Mouse (Mus musculus): ENCODE data around the gene Adgrf5. TPM values are rescaled to one million over a fixed set of nuclear protein-coding genes. Genes with fewer than 3 reads are reported as not detected.

Adgrf5 gene
- total and polyA plus RNA-seq, 3 experiments, result not detected

DNA sequence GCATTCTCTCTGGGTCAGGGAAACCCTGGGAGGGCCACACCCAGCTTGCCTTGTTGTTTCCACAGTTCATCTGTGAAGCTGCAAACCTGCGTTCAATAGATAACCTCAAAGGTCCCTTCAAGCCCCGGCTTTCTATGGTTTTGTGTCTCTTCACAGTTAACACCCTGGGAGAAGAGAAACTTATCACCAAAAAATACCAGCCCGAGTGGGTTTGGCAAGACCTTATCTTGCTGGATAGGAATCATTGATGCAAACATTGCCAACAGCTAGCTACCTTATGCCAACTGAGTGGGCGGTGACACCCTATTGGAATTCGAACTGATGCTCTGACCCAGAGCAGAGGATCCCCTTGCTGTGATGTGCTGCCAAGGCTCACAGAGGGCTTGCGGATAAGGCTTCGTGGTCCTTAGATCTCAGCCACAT lies 30.5 kb upstream of the Adgrf5 start:
- Histone ChIP-seq H3K27ac (ENCODE audit: insufficient read depth, low read depth) (no peak overlapping the region), H3K27me3 (replicated peaks) (no peaks in the 10 kb centered on the region), H3K4me2 (ENCODE audit: insufficient read depth, low read depth, poor library complexity, severe bottlenecking) (no peak overlapping the region), H3K9ac (ENCODE audit: insufficient read depth, low read depth) (no peak overlapping the region), H3K4me1 (ENCODE audit: control insufficient read depth in 1 of 2, insufficient read depth in 2 of 2) (peaks cover 0 to 3% of the 10 kb centered on the region in 2 experiments; a peak in 1 of 4 replicates), H3K36me3 (replicated peaks in 1 of 2; ENCODE audit: control insufficient read depth in 1 of 2, insufficient read depth in 1 of 2, low read length in 1 of 2) (no peaks in the 10 kb centered on the region), H3K79me2 (replicated peaks; ENCODE audit: control insufficient read depth, extremely low read depth, insufficient read depth, poor library complexity, severe bottlenecking) (no peaks in the 10 kb centered on the region), H3K9me3 (replicated peaks; ENCODE audit: low read length) (peaks cover 38% of the 10 kb centered on the region), H3K4me3 (replicated peaks in 1 of 3; ENCODE audit: low read depth in 2 of 3, low read length in 2 of 3, poor library complexity in 1 of 3) (no peak overlapping the region)
- in situ Hi-C loops (cut with MboI; ENCODE audit: low pct_ligation_motif_present, low pct_unique_long_range_greater_than_20kb, low sequenced_read_pairs) (no loop called here), dilution Hi-C loops (cut with MboI; ENCODE audit: extremely low pct_ligation_motif_present, extremely low pct_unique_long_range_greater_than_20kb, low sequenced_read_pairs) (no loop called here)
- no peak for TF ChIP-seq POLR2A (IDR thresholded peaks at IDR 0.05; ENCODE audit: low read depth, low read length)
- no peak for TF ChIP-seq IRF4 (IDR thresholded peaks at IDR 0.05; ENCODE audit: low read depth, low read length)
- no peak for TF ChIP-seq USF1 (IDR thresholded peaks at IDR 0.05; ENCODE audit: low read depth, low read length)
- TF ChIP-seq HCFC1 (IDR thresholded peaks at IDR 0.05; ENCODE audit: low read depth, low read length), result no peak
- TF ChIP-seq USF2 (conservative IDR thresholded peaks at IDR 0.05; ENCODE audit: low read depth, low read length), result no peak
- TF ChIP-seq RAD21 (IDR thresholded peaks at IDR 0.05; ENCODE audit: low read depth, low read length), result no peak
- no peak for TF ChIP-seq MYC (IDR thresholded peaks at IDR 0.05; ENCODE audit: low read depth, low read length)
- no peak for TF ChIP-seq ELF1 (IDR thresholded peaks at IDR 0.05; ENCODE audit: low read depth, low read length)
- no peak for TF ChIP-seq MAX (IDR thresholded peaks at IDR 0.05; ENCODE audit: low read length)
- no peak for TF ChIP-seq ZKSCAN1 (IDR thresholded peaks at IDR 0.05; ENCODE audit: borderline replicate concordance, low read depth, low read length)
- TF ChIP-seq UBTF (IDR thresholded peaks at IDR 0.05; ENCODE audit: low read depth, low read length), result no peak
- TF ChIP-seq NELFE (IDR thresholded peaks at IDR 0.05; ENCODE audit: low read depth, low read length), result no peak
- no peak for TF ChIP-seq CTCF (conservative IDR thresholded peaks at IDR 0.05 in 1 of 2, IDR thresholded peaks at IDR 0.05 in 1 of 2; ENCODE audit: low read depth in 2 of 2, low read length in 2 of 2)
- no peak for TF ChIP-seq POLR2AphosphoS2 (IDR thresholded peaks at IDR 0.05; ENCODE audit: low read depth, low read length)
- TF ChIP-seq TCF12 (IDR thresholded peaks at IDR 0.05; ENCODE audit: low read depth, low read length), result no peak
- no peak for TF ChIP-seq MAFK (IDR thresholded peaks at IDR 0.05; ENCODE audit: insufficient replicate concordance, low read length)
- TF ChIP-seq JUN (IDR thresholded peaks at IDR 0.05; ENCODE audit: insufficient read depth, low read depth, low read length), result no peak
- no peak for DNase-seq (ENCODE audit: extremely low read depth)

DNA sequence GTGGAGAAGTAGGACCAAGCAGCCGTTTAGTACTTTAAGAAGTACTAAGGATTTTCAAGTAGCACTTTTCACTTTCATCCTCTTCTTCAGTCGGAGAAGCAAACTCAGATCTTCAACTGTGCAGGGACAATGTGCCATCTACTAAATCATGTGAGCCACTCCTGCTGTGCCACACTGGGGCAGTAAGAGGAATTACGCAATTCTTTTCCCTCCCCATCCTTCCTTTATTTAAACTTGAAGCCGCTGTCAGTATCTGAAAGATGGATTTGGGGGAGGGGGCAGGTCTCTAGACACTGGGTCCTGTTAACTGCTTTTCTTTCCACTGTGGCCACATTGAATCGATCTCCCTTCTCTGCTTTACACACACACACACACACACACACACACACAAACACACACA lies 27.6 kb upstream of the Adgrf5 start:
- Histone ChIP-seq H3K79me2 (replicated peaks; ENCODE audit: control insufficient read depth, extremely low read depth, insufficient read depth, poor library complexity, severe bottlenecking) (no peaks in the 10 kb centered on the region), H3K27me3 (replicated peaks) (no peaks in the 10 kb centered on the region), H3K4me3 (replicated peaks in 1 of 3; ENCODE audit: low read depth in 2 of 3, low read length in 2 of 3, poor library complexity in 1 of 3) (no peak overlapping the region), H3K27ac (ENCODE audit: insufficient read depth, low read depth) (no peak overlapping the region), H3K36me3 (replicated peaks in 1 of 2; ENCODE audit: control insufficient read depth in 1 of 2, insufficient read depth in 1 of 2, low read length in 1 of 2) (no peaks in the 10 kb centered on the region), H3K4me2 (ENCODE audit: insufficient read depth, low read depth, poor library complexity, severe bottlenecking) (no peak overlapping the region), H3K4me1 (ENCODE audit: control insufficient read depth in 1 of 2, insufficient read depth in 2 of 2) (peaks cover 0 to 3% of the 10 kb centered on the region in 2 experiments; a peak in 1 of 4 replicates), H3K9ac (ENCODE audit: insufficient read depth, low read depth) (no peak overlapping the region), H3K9me3 (replicated peaks; ENCODE audit: low read length) (peaks cover 38% of the 10 kb centered on the region)
- TF ChIP-seq ETS1 (conservative IDR thresholded peaks at IDR 0.05; ENCODE audit: low read depth, low read length), result no peak
- TF ChIP-seq POLR2AphosphoS2 (IDR thresholded peaks at IDR 0.05; ENCODE audit: low read depth, low read length), result no peak
- no peak for TF ChIP-seq MYC (IDR thresholded peaks at IDR 0.05; ENCODE audit: low read depth, low read length)
- no peak for TF ChIP-seq PAX5 (IDR thresholded peaks at IDR 0.05; ENCODE audit: low read length)
- TF ChIP-seq NRF1 (IDR thresholded peaks at IDR 0.05; ENCODE audit: low read depth, low read length), result no peak
- no peak for TF ChIP-seq ELF1 (IDR thresholded peaks at IDR 0.05; ENCODE audit: low read depth, low read length)
- TF ChIP-seq CTCF (conservative IDR thresholded peaks at IDR 0.05 in 1 of 2, IDR thresholded peaks at IDR 0.05 in 1 of 2; ENCODE audit: low read depth in 2 of 2, low read length in 2 of 2), result no peak
- no peak for TF ChIP-seq MEF2A (IDR thresholded peaks at IDR 0.05; ENCODE audit: borderline replicate concordance, low read depth, low read length)
- no peak for TF ChIP-seq NELFE (IDR thresholded peaks at IDR 0.05; ENCODE audit: low read depth, low read length)
- no peak for TF ChIP-seq USF2 (conservative IDR thresholded peaks at IDR 0.05; ENCODE audit: low read depth, low read length)
- no peak for TF ChIP-seq UBTF (IDR thresholded peaks at IDR 0.05; ENCODE audit: low read depth, low read length)
- no peak for DNase-seq (ENCODE audit: extremely low read depth)
- dilution Hi-C loops (cut with MboI; ENCODE audit: extremely low pct_ligation_motif_present, extremely low pct_unique_long_range_greater_than_20kb, low sequenced_read_pairs), result no loop called here
- in situ Hi-C loops (cut with MboI; ENCODE audit: low pct_ligation_motif_present, low pct_unique_long_range_greater_than_20kb, low sequenced_read_pairs), result no loop called here

Measured in CH12.LX (cell line).